Mouse (Mus musculus): ENCODE data around the gene Gemin8. TPM values are rescaled to one million over a fixed set of nuclear protein-coding genes. Genes with fewer than 3 reads are reported as not detected.

Gemin8 gene
- polyA plus RNA-seq, 1 experiment: 3.9 TPM

GRCm38 (mm10) chrX:166226856-166227255, 56.6 kb downstream of the Gemin8 start:
- TF ChIP-seq POLR2A (IDR thresholded peaks at IDR 0.05; ENCODE audit: low read depth, low read length) (no peak), CTCF (IDR thresholded peaks at IDR 0.05; ENCODE audit: extremely low read depth, insufficient read depth, insufficient read length, insufficient replicate concordance) (no peak)
- Histone ChIP-seq H3K36me3 (ENCODE audit: control insufficient read depth, insufficient read depth, low read length) (no peaks in the 10 kb centered on the region), H3K27me3 (ENCODE audit: control insufficient read depth, insufficient read depth, low read length) (no peaks in the 10 kb centered on the region; the same call in 1 of the 2 replicates), H3K4me1 (ENCODE audit: control insufficient read depth, insufficient read depth, insufficient read length) (no peaks in the 10 kb centered on the region; the same call in 1 of the 2 replicates), H3K27ac (ENCODE audit: insufficient read depth, low read length) (no peak overlapping the region), H3K4me3 (ENCODE audit: extremely low read depth, insufficient read depth, insufficient read length) (no peak overlapping the region)
- DNase-seq (ENCODE audit: low read depth in 1 of 2, low spot score in 2 of 2): no peak
- 80% methylated on average over 5 of the region's 5 CpGs for WGBS

DNA sequence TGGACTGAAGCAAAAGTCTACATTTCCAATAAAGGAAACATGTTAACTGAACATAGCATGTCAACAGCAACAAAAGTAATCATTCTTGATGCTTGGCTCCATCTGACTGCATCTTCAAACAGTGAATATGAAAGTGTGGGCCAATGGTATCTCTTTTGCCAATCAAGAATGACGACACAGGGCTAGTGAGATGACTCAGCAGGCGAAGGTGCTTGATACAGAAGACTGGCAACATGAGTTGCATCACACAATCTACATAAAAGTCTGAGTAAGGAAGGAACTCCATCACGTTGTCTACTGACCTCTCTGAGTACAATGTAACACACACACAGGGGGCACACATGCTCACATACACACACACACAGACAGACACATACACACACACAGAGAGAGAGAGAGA, 59.5 kb downstream of the Gemin8 start:
- DNase-seq (ENCODE audit: low read depth in 1 of 2, low spot score in 2 of 2): no peak
- H3K27ac ChIP-seq (ENCODE audit: insufficient read depth, low read length): no peak overlapping the region
- H3K4me1 ChIP-seq (ENCODE audit: control insufficient read depth, insufficient read depth, insufficient read length): no peaks in the 10 kb centered on the region; the same call in 1 of the 2 replicates
- 68% methylated on average over 3 of the region's 3 CpGs for WGBS
- no peak overlapping the region for H3K4me3 ChIP-seq (ENCODE audit: extremely low read depth, insufficient read depth, insufficient read length)
- H3K27me3 ChIP-seq (ENCODE audit: control insufficient read depth, insufficient read depth, low read length): no peaks in the 10 kb centered on the region
- no peaks in the 10 kb centered on the region for H3K36me3 ChIP-seq (ENCODE audit: control insufficient read depth, insufficient read depth, low read length)
- TF ChIP-seq POLR2A (IDR thresholded peaks at IDR 0.05; ENCODE audit: low read depth, low read length) (no peak), CTCF (IDR thresholded peaks at IDR 0.05; ENCODE audit: extremely low read depth, insufficient read depth, insufficient read length, insufficient replicate concordance) (no peak)

DNA sequence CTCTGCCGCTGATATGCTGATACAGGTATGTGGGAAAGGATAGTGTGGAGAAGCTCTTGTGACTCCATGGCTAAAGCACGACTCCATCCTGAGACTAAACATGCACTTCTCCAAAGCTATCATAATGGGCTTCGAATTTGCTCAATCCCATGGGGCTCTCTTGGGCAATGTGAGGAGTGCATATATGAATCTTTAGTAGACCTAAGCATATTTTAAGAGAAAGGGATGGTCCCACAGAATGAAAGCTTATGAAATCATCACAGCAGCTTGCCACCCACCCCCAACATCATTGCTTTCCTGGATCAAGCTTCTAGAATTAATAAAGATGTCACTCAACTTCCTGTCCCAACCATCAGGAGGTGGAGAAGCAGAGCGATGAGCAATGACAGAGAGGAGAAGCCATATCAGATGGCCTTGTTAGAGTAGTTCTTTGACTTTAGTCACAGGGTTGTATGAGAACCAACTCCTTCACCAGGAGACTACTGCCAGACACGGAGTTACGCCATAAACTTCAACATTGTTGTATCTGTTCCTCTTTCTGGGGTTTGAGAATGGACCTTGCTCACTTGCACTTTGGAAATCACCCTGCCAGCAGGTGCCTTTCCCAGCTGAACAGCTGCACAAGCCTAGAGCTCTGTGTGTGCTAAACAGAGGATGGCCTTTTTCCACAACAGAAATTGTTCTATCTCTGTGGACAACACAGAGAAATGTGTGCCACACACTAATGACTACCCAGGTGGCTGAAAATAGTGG, 60.4 kb downstream of the Gemin8 start:
- Histone ChIP-seq H3K4me1 (ENCODE audit: control insufficient read depth, insufficient read depth, insufficient read length) (no peaks in the 10 kb centered on the region; the same call in 1 of the 2 replicates), H3K27me3 (ENCODE audit: control insufficient read depth, insufficient read depth, low read length) (no peaks in the 10 kb centered on the region), H3K4me3 (ENCODE audit: extremely low read depth, insufficient read depth, insufficient read length) (no peak overlapping the region), H3K36me3 (ENCODE audit: control insufficient read depth, insufficient read depth, low read length) (no peaks in the 10 kb centered on the region), H3K27ac (ENCODE audit: insufficient read depth, low read length) (no peak overlapping the region)
- WGBS: 70% methylated on average over 6 of the region's 6 CpGs
- no peak for DNase-seq (ENCODE audit: low read depth in 1 of 2, low spot score in 2 of 2)
- no peak for TF ChIP-seq CTCF (IDR thresholded peaks at IDR 0.05; ENCODE audit: extremely low read depth, insufficient read depth, insufficient read length, insufficient replicate concordance)
- no peak for TF ChIP-seq POLR2A (IDR thresholded peaks at IDR 0.05; ENCODE audit: low read depth, low read length)

GRCm38 (mm10) chrX:166236131-166236530, 65.9 kb downstream of the Gemin8 start:
- no peak for TF ChIP-seq POLR2A (IDR thresholded peaks at IDR 0.05; ENCODE audit: low read depth, low read length)
- no peak for TF ChIP-seq CTCF (IDR thresholded peaks at IDR 0.05; ENCODE audit: extremely low read depth, insufficient read depth, insufficient read length, insufficient replicate concordance)
- Histone ChIP-seq H3K27ac (ENCODE audit: insufficient read depth, low read length) (no peak overlapping the region), H3K27me3 (ENCODE audit: control insufficient read depth, insufficient read depth, low read length) (no peaks in the 10 kb centered on the region), H3K4me3 (ENCODE audit: extremely low read depth, insufficient read depth, insufficient read length) (no peak overlapping the region), H3K4me1 (ENCODE audit: control insufficient read depth, insufficient read depth, insufficient read length) (peaks cover 2% of the 10 kb centered on the region; the same call in 1 of the 2 replicates), H3K36me3 (ENCODE audit: control insufficient read depth, insufficient read depth, low read length) (no peaks in the 10 kb centered on the region)
- no peak for DNase-seq (ENCODE audit: low read depth in 1 of 2, low spot score in 2 of 2)
- 59% methylated on average over 2 of the region's 2 CpGs for WGBS

DNA sequence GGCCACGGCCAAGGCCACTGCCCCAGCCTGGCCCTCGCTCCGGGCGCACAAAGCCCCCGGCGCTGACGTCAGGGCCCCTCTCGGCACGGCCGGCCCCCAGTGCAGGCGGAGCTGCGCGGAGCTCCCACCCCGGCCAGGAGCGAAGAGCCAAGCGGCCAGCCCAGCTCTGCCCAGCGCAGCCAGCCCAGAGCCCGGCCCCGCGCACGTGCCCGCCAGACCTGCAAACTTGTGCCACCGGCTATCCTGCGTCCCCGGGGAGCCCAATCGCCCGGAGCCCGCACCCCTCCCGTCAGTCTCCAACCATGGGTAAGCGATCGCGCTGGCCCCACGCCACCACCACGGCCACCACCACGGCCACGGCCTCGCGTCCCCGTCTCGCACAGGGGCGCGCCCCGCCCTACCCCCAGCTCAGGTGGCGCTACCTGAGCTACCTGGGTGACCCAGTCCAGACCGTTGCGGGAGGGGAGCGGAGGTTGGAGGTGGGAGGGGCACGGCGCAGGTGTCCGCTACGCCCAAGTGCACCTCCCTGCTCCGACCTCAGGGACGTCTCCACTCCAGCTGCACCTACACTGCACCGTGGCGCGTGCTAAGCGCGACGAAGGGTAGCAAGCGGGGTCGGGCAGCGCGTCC, 68.7 kb downstream of the Gemin8 start, which contains the start of gene Gpm6b:
TSS of gene Gpm6b (plus strand) at position 81 of the 630 bp plus-strand sequence.
- WGBS: 35% methylated on average over 62 of the region's 63 CpGs
- Histone ChIP-seq H3K36me3 (ENCODE audit: control insufficient read depth, insufficient read depth, low read length) (no peaks in the 10 kb centered on the region), H3K27ac (ENCODE audit: insufficient read depth, low read length) (no peak within 1 kb of the TSS), H3K27me3 (ENCODE audit: control insufficient read depth, insufficient read depth, low read length) (no peaks in the 10 kb centered on the region), H3K4me1 (ENCODE audit: control insufficient read depth, insufficient read depth, insufficient read length) (peaks cover 2% of the 10 kb centered on the region; the same call in 1 of the 2 replicates), H3K4me3 (ENCODE audit: extremely low read depth, insufficient read depth, insufficient read length) (peak within 1 kb of the TSS; percentile 59)
- no peak for TF ChIP-seq POLR2A (IDR thresholded peaks at IDR 0.05; ENCODE audit: low read depth, low read length)
- no peak for TF ChIP-seq CTCF (IDR thresholded peaks at IDR 0.05; ENCODE audit: extremely low read depth, insufficient read depth, insufficient read length, insufficient replicate concordance)
- DNase-seq (ENCODE audit: low read depth in 1 of 2, low spot score in 2 of 2): no peak

DNA sequence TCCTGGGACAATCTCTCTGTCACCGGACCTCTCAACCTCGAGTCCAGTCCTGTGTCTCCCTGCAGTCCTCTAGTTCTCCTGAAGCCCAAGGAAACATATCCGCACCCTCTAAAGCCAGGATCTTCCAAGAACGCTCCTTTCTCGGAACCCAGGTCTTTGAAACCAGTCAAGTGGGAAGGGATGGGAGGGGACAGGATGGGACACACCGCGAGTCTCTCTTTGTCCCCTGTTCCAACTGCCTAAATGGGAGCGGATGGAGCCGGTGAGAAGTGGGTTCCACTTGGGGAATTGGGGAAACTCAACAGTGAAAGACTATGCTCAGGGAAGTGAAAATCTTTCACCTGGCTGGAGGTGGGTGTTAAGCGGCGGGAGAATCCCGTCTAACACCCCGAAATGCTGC, 69.3 kb downstream of the Gemin8 start:
- Histone ChIP-seq H3K27me3 (ENCODE audit: control insufficient read depth, insufficient read depth, low read length) (no peaks in the 10 kb centered on the region), H3K4me3 (ENCODE audit: extremely low read depth, insufficient read depth, insufficient read length) (peak overlapping the region; percentile 59), H3K4me1 (ENCODE audit: control insufficient read depth, insufficient read depth, insufficient read length) (peaks cover 2% of the 10 kb centered on the region; the same call in 1 of the 2 replicates), H3K27ac (ENCODE audit: insufficient read depth, low read length) (no peak overlapping the region), H3K36me3 (ENCODE audit: control insufficient read depth, insufficient read depth, low read length) (no peaks in the 10 kb centered on the region)
- WGBS: 28% methylated on average over 13 of the region's 13 CpGs
- TF ChIP-seq POLR2A (IDR thresholded peaks at IDR 0.05; ENCODE audit: low read depth, low read length): no peak
- TF ChIP-seq CTCF (IDR thresholded peaks at IDR 0.05; ENCODE audit: extremely low read depth, insufficient read depth, insufficient read length, insufficient replicate concordance): no peak
- DNase-seq (ENCODE audit: low read depth in 1 of 2, low spot score in 2 of 2): no peak

Other genes starting within 250 kb of the Gemin8 start
- 6.3 and 6.7 TPM in 2 replicates for gene Gpm6b, start 68.5 kb downstream of the Gemin8 start, polyA plus RNA-seq (2012; rRNA removed)